Mouse (Mus musculus): ENCODE measurements around the gene Gm14288. TPM values are rescaled to one million over a fixed set of nuclear protein-coding genes. Genes with fewer than 3 reads are reported as not detected.
"Not testable (repeated sequence)": the region's sequence is repeated elsewhere in the genome, so short reads cannot be mapped to it uniquely, and the experiment has no call there.

The Gm14288 gene
- 7.3 and 10.8 TPM in 2 replicates for total RNA-seq (2017)

- ATAC-seq (replicated peaks; ENCODE audit: low read depth, poor library complexity, severe bottlenecking): not testable (repeated sequence)
Observed at GRCm38 (mm10) chr2:175800993-175801392, at the start of gene Gm14288. Gene Gm14288 (minus strand): TSS chr2:175801093.

GRCm38 (mm10) chr2:175741237-175741636 is 59.7 kb downstream of the Gm14288 start, which contains the start of gene Gm2007:
Gene Gm2007 (plus strand): TSS chr2:175741537.
- ATAC-seq (replicated peaks; ENCODE audit: low read depth, poor library complexity, severe bottlenecking): not testable (repeated sequence)

Other genes with a start within 250 kb of the Gm14288 start
- 0.05 TPM in 1 of 2 replicates, not detected in the other for gene Gm11007, start 157.1 kb downstream of the Gm14288 start, total RNA-seq (2017)
- 26.4 TPM in 1 of 2 replicates, not detected in the other for gene Zfp969, start 97.4 kb downstream of the Gm14288 start, total RNA-seq (2017)
- gene Gm2007, start 59.6 kb downstream of the Gm14288 start, total RNA-seq (2017): 0.05 TPM in 1 of 2 replicates, not detected in the other
- 5.4 and 9.3 TPM in 2 replicates for gene Gm6710, start 68.1 kb upstream of the Gm14288 start, total RNA-seq (2017)
- gene Zfp966, start 130.0 kb upstream of the Gm14288 start, total RNA-seq (2017): 17.1 and 23.0 TPM in 2 replicates
- gene Gm2026, start 164.2 kb upstream of the Gm14288 start, total RNA-seq (2017): 0.78 and 14.1 TPM in 2 replicates

Data from common myeloid progenitor, adult 5-6 weeks (primary cell).